Mouse (Mus musculus): ENCODE measurements around the gene Fam198b. TPM values are rescaled to one million over a fixed set of nuclear protein-coding genes. Genes with fewer than 3 reads are reported as not detected.

The Fam198b gene
- total and polyA plus RNA-seq, 2 experiments from 2014 or later = 1.8 to 3.1 TPM

DNA sequence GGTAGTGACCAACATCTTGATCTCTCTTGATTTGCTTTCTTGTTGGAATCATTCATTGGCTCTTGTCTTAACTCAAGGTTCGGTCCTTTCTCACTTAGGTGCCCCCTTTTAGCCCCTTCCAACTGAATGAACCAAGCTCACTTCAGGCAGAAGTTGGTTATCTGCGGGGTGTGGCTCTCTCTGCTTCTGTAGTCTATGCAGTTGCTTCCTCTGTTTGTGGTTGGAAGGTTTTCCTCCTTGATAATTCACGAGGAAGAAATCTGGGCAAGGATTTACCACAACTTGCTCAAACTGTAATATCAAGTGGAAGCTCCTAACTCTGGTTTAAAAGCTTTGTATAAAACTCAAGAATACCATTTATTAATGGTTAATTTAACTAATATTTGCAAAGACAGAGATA lies 26.8 kb downstream of the Fam198b start:
- Histone ChIP-seq H3K27me3 (ENCODE audit: insufficient read depth, low read length) (no peaks in the 10 kb centered on the region), H3K36me3 (ENCODE audit: insufficient read depth, low read length) (no peaks in the 10 kb centered on the region), H3K9ac (replicated peaks; ENCODE audit: low read length) (no peak overlapping the region), H3K27ac (no peak overlapping the region), H3K4me2 (ENCODE audit: low read depth, low read length) (no peak overlapping the region), H3K9me3 (ENCODE audit: low read length) (no peaks in the 10 kb centered on the region), H3K4me1 (ENCODE audit: insufficient read depth, low read length) (no peaks in the 10 kb centered on the region), H3K4me3 (ENCODE audit: low read length) (no peak overlapping the region)
- DNase-seq (ENCODE audit: low spot score) (no peak), ATAC-seq (no peak)
- 79% methylated on average over 3 of the region's 3 CpGs for WGBS
- TF ChIP-seq CTCF (IDR thresholded peaks at IDR 0.05; ENCODE audit: low read depth) = no peak

DNA sequence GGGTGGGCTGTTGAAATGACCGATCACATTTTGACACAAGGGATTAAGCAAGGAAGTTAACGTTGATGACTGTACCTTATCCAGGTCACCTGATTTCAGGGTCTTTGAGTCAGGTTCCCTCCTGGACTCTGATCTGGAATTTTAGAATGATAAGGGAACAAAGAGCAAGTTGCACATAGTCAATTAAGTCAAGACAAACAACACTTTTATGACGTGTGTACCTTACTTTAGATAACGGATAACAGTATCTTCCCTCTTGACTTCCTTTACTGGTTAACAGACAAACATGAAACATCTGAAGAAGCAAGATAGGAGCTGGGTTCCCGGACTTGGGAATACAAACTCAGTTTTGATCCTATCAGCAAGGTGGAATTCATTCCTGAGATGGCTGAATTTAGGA lies 29.7 kb downstream of the Fam198b start:
- no peak for DNase-seq (ENCODE audit: low spot score)
- 90% methylated on average over 5 of the region's 5 CpGs for WGBS
- H3K27ac ChIP-seq = no peak overlapping the region

DNA sequence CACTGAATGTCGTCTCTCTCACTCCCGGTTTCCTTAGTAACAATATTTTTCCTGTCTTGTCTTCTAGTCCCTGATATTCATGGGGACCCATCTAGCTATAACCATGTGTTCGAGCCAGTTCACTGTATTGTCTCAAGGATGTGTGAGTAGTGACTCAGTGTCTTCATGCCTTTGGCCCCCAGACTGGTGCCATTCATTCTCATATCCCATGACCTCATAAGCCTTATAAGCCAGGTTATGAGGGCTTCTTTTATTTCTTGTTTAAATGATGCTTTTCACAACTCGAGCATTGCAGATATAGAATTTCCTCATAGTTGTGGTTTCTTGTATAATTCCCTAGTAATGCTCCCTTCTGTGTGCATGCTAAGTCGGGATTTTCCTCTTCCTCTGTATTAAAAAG lies 31.9 kb downstream of the Fam198b start:
- no peak overlapping the region for H3K4me3 ChIP-seq (ENCODE audit: low read length)
- no peaks in the 10 kb centered on the region for H3K36me3 ChIP-seq (ENCODE audit: insufficient read depth, low read length)
- no peaks in the 10 kb centered on the region for H3K27me3 ChIP-seq (ENCODE audit: insufficient read depth, low read length)
- ATAC-seq = no peak
- no peak for DNase-seq (ENCODE audit: low spot score)
- TF ChIP-seq CTCF (IDR thresholded peaks at IDR 0.05; ENCODE audit: low read depth) = no peak
- no peaks in the 10 kb centered on the region for H3K4me1 ChIP-seq (ENCODE audit: insufficient read depth, low read length)
- H3K27ac ChIP-seq = no peak overlapping the region
- no peak overlapping the region for H3K4me2 ChIP-seq (ENCODE audit: low read depth, low read length)
- no peaks in the 10 kb centered on the region for H3K9me3 ChIP-seq (ENCODE audit: low read length)
- 81% methylated on average over 5 of the region's 5 CpGs for WGBS
- H3K9ac ChIP-seq (replicated peaks; ENCODE audit: low read length) = no peak overlapping the region

More for the DNA sequence above, 29.7 kb downstream of the Fam198b start:
- Histone ChIP-seq H3K27me3 (ENCODE audit: insufficient read depth, low read length) (no peaks in the 10 kb centered on the region), H3K9ac (replicated peaks; ENCODE audit: low read length) (no peak overlapping the region), H3K36me3 (ENCODE audit: insufficient read depth, low read length) (no peaks in the 10 kb centered on the region), H3K9me3 (ENCODE audit: low read length) (no peaks in the 10 kb centered on the region), H3K4me1 (ENCODE audit: insufficient read depth, low read length) (no peaks in the 10 kb centered on the region), H3K4me2 (ENCODE audit: low read depth, low read length) (no peak overlapping the region), H3K4me3 (ENCODE audit: low read length) (no peak overlapping the region)
- no peak for TF ChIP-seq CTCF (IDR thresholded peaks at IDR 0.05; ENCODE audit: low read depth)
- ATAC-seq = no peak

DNA sequence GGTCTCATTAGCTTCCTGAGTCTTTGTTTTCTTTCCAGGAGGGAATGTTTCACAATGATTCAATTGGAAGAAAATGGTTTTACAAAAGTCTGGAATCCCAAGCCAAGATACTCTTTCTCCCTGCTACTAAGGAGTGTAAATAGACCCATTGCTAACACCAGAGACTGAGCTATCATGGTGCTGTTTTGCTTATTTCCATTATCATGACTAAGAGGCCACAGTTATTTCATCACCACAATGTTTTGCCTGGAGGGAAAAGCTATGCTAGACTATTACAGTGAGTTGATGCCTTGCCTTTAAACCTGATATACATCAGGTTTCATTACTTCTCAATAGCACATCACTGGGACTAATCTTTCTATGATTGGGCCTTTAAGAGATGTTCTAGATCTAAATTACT lies 34.4 kb downstream of the Fam198b start:
- Histone ChIP-seq H3K27ac (no peak overlapping the region), H3K9me3 (ENCODE audit: low read length) (no peaks in the 10 kb centered on the region), H3K36me3 (ENCODE audit: insufficient read depth, low read length) (no peaks in the 10 kb centered on the region), H3K9ac (replicated peaks; ENCODE audit: low read length) (no peak overlapping the region), H3K27me3 (ENCODE audit: insufficient read depth, low read length) (no peaks in the 10 kb centered on the region), H3K4me2 (ENCODE audit: low read depth, low read length) (no peak overlapping the region), H3K4me3 (ENCODE audit: low read length) (no peak overlapping the region), H3K4me1 (ENCODE audit: insufficient read depth, low read length) (no peaks in the 10 kb centered on the region)
- no peak for TF ChIP-seq CTCF (IDR thresholded peaks at IDR 0.05; ENCODE audit: low read depth)
- ATAC-seq (no peak), DNase-seq (ENCODE audit: low spot score) (no peak)

DNA sequence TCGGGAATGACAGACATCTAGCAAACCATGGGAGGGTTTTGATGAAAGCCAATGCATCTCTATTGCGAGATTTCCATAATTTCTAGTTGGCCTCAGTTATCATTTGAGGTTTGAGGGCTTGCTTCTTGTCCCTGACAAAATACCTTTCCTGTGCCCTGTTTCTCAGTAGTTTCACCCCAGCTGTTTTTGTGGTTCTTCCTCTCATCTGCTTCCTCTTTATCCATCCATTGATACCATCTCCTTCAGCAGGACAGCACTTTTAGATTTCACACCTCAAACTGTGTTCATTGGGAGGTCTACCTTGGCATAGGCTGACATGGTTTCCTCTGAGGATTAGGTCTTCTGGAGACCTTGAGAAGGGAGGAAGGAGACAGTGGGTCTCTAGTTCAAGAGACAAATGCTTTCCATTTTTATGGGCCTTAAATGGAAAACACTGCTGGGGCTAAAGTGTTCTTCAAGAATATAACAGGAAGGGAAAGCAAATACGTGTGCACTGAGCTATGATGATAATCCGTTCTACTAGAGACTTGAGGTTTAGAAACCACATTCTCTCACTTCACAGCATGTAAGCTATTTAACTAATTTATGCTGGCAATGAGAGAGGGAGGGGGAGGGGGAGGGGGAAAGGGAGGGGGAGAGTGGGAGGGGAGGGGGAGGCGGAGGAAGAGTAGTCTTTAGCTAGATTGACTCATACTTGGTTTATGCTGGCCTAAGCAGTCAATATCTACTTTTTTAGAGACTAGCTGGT lies 41.8 kb downstream of the Fam198b start:
- DNase-seq (ENCODE audit: low spot score) = no peak
- no peak overlapping the region for H3K9ac ChIP-seq (replicated peaks; ENCODE audit: low read length)
- no peak for ATAC-seq
- TF ChIP-seq CTCF (IDR thresholded peaks at IDR 0.05; ENCODE audit: low read depth) = no peak
- H3K27me3 ChIP-seq (ENCODE audit: insufficient read depth, low read length) = no peaks in the 10 kb centered on the region
- no peaks in the 10 kb centered on the region for H3K4me1 ChIP-seq (ENCODE audit: insufficient read depth, low read length)
- H3K9me3 ChIP-seq (ENCODE audit: low read length) = no peaks in the 10 kb centered on the region
- no peaks in the 10 kb centered on the region for H3K36me3 ChIP-seq (ENCODE audit: insufficient read depth, low read length)
- no peak overlapping the region for H3K4me2 ChIP-seq (ENCODE audit: low read depth, low read length)
- 68% methylated on average over 5 of the region's 5 CpGs for WGBS
- H3K27ac ChIP-seq = no peak overlapping the region
- no peak overlapping the region for H3K4me3 ChIP-seq (ENCODE audit: low read length)

DNA sequence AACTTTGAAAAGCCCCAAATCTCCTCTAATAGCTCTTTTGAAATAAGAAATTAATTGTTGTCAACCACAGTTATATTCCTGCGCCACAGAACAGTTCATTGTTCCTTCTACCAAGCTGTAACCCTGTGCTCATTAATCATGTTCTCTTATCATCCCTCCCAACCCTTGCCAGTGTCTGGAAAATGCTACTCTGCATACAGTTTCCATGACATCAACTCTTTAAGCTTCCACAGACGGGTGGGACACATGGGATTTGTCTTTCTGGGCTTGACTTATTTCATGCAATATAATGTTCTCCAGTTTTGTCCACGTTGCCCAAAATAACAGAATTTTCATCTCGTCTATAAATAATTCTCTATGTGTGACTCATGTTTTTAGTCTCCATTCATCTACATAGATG lies 42.7 kb downstream of the Fam198b start:
- H3K9ac ChIP-seq (replicated peaks; ENCODE audit: low read length) = no peak overlapping the region
- no peak for TF ChIP-seq CTCF (IDR thresholded peaks at IDR 0.05; ENCODE audit: low read depth)
- no peak overlapping the region for H3K4me2 ChIP-seq (ENCODE audit: low read depth, low read length)
- no peak for DNase-seq (ENCODE audit: low spot score)
- H3K36me3 ChIP-seq (ENCODE audit: insufficient read depth, low read length) = no peaks in the 10 kb centered on the region
- no peaks in the 10 kb centered on the region for H3K9me3 ChIP-seq (ENCODE audit: low read length)
- ATAC-seq = no peak
- no peak overlapping the region for H3K4me3 ChIP-seq (ENCODE audit: low read length)
- H3K4me1 ChIP-seq (ENCODE audit: insufficient read depth, low read length) = no peaks in the 10 kb centered on the region
- 61% methylated on average over 4 of the region's 4 CpGs for WGBS
- no peak overlapping the region for H3K27ac ChIP-seq
- H3K27me3 ChIP-seq (ENCODE audit: insufficient read depth, low read length) = no peaks in the 10 kb centered on the region

DNA sequence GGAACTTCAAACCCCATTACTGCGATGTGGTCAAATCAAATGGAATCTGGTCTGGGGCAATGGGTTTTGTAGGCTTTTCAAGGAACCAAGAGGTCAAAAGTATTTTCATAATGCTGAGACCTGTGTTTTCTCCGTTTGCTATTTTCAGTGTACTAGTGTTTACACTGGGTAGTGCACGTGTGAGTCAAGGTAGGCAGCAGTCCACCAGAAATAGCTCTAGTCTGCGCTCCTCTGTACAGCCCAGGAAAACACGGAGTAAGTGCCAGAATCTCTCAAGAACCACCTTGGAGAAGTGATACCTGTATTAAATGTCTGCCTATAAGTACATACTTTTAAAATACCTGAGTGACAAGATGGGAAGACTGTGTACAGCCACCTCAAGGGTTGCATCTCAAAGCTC lies 44.1 kb downstream of the Fam198b start:
- Histone ChIP-seq H3K27ac (no peak overlapping the region), H3K27me3 (ENCODE audit: insufficient read depth, low read length) (no peaks in the 10 kb centered on the region), H3K9me3 (ENCODE audit: low read length) (no peaks in the 10 kb centered on the region), H3K4me1 (ENCODE audit: insufficient read depth, low read length) (no peaks in the 10 kb centered on the region), H3K9ac (replicated peaks; ENCODE audit: low read length) (no peak overlapping the region), H3K4me2 (ENCODE audit: low read depth, low read length) (no peak overlapping the region), H3K36me3 (ENCODE audit: insufficient read depth, low read length) (no peaks in the 10 kb centered on the region), H3K4me3 (ENCODE audit: low read length) (no peak overlapping the region)
- TF ChIP-seq CTCF (IDR thresholded peaks at IDR 0.05; ENCODE audit: low read depth) = no peak
- ATAC-seq (no peak), DNase-seq (ENCODE audit: low spot score) (no peak)
- 85% methylated on average over 5 of the region's 5 CpGs for WGBS

All from hindbrain, postnatal 0 days (tissue).